Mouse (Mus musculus): ENCODE measurements around the gene Nme3.

Gene Nme3

DNA sequence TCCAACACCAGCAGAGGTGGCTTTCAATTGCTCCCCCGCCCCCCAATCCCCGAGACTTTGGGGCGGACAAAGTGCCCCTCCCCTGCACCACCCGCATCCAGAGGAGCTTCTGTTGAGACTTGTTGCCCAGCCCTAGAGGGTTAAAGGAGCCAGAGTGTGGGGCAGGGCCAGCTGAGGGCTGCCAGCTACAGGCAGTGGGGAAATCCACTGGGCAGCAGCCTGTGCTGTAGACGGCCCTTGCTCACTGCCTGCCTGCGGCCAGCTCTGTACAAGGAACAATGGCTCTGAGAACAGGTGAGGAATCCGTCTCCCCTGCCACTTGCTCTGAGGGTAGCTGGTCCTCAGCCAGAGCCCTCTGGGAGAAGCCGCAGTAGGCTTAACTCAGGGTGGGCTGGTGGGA, 17.8 kb upstream of the Nme3 start:
- DNase-seq (ENCODE audit: extremely low spot score, low read depth, low spot score): no peak

DNA sequence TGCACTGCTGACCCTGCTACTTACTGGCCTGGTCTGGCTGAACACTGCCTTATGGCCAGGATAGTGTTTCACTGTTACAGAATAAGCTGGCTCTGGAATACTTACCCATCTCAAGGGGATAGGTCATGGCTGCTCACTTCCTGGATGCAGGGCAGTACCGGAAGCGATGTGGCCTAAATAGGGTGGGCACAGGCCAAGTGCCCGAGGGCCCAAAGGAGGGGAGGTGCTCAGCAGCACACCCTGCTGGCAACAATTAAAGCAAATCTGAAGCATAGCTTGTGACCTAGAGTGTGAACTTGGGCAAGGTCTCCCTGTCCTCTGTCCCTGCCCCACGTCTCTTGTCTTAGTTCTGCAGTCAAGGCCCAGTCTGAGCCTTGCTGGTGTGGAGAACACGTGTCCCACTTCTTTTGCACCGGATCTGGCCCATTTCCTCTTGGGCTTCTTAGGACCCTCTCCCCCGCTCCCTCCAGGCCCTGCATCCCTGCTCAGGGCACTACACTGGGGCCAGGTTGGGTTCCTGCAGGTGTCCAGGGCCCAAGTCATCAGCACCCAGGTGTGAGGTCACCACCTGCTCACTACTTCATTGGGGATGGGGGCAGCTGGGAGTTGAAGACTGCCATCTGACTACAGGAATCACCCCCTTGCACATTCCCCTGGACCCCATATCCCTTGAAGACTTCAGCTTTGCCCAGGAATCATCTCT, 14.4 kb upstream of the Nme3 start:
- DNase-seq (ENCODE audit: extremely low spot score, low read depth, low spot score): no peak

DNA sequence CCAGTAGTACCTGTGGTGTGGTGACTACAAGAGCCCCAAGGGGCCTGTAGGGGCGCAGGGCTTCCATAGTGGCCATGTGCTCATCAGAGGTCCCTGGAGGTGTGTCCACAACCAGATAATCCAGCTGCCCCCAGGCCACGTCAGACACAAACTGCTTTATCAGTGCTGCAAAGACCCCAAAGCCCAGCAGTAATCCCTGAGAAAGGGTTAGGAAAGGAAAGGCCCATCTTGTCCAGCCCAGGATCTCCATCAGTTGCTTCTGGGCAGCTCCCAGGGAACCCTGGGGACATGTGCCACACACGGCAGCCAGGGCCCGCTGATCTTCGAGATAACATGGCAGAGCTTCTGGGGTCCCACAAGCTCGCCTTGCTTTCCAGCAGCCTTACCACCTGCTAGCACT, 11.9 kb upstream of the Nme3 start:
- DNase-seq (ENCODE audit: extremely low spot score, low read depth, low spot score): no peak

DNA sequence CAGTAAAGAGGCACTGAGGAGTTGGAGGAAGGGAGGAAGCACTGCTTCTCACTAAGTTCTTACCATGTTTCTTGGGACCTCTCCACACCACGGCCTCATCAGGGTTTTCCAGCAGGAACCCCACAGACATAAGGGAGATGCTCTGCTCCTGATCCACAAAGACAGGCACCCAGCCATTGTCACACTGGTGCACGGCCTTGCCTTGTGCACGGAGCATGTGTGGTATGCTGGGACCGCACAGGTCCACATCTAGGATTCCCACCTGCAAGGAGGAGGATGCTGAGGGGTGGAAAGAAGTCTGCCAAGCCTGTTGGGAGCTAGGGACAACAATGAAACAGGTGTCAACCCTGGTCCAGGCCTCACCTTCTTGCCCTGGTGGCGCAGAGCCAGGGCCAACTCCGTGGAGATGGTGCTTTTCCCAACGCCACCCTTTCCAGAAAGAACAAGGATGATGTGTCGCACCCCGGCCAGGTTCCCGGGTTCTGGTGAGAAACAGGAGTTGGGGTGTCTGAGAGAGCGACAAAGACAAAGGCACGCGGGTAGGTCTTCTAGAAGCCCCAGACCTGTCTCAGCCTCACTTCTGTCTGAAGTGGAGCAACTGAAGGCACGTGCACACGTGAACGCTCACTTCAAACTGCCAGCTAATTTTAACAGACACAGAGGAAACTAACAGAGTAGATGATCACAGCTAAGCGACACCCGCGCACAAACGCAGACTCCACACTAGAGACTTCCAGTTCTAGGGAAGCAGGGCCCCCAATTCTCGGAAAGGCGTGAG, 10.8 kb upstream of the Nme3 start:
- no peak for DNase-seq (ENCODE audit: extremely low spot score, low read depth, low spot score)

DNA sequence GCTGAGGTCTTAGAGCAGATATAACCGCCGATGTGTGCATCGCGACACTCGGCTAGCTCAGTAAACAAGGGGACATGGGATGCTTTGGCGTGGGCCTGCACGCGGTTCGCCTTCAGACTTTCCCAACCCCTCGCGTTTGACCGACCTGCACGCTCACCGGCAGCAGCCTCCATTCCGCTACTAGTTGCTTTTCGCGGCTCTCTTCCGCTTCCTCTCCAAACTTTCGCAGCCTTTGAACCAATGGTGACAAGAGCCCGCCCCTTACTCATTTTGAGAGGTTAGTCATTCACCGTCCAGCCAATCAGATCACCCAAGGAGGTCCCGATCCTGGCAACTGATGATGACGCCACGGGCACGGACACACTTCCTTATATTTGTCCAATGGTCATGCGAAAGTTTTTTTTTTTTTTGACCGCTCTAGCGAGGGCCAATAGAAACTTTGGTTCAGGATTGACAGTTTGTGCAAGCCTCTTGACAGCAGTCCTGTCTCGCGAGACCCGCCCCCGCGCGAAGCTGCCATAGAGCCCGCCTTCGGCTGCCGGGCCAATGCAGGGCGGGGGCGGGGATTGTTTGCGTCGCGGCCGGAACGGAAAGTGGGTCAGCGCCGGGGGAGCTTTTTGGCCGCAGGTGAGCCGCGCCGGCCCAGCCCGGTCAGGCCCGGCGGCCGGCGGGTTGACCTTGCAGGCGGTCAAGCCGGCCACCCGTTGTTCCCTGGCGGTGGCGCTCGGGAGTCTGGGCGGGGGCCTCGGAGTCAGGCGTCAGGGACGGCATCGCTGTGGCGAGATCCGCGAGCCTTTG, 10.0 kb upstream of the Nme3 start, which contains the start of the genes Nubp2 and Spsb3:
Gene Nubp2, minus strand, starts transcription at position 216 of the 798 bp plus-strand sequence.
Gene Spsb3, plus strand, starts transcription at position 510 of the 798 bp plus-strand sequence.
- DNase-seq (ENCODE audit: extremely low spot score, low read depth, low spot score): peak; percentile 98

DNA sequence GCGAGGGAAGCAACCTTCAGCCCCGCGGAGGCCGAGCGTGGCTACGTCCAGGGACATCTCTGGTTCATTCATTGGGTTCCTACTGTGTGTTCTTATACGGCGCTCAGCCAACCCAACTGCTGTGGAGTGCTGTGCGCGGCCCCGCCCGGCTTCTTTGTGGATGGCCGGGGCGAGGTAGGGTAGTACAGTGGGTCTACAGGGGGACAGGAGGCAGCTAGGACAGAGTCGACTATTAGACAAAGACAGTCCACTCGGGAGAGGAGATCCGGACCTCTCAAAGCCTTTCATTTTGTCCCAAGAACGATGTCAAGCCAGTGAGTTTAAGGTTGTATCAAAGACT, 9.4 kb upstream of the Nme3 start:
- no peak for DNase-seq (ENCODE audit: extremely low spot score, low read depth, low spot score)

DNA sequence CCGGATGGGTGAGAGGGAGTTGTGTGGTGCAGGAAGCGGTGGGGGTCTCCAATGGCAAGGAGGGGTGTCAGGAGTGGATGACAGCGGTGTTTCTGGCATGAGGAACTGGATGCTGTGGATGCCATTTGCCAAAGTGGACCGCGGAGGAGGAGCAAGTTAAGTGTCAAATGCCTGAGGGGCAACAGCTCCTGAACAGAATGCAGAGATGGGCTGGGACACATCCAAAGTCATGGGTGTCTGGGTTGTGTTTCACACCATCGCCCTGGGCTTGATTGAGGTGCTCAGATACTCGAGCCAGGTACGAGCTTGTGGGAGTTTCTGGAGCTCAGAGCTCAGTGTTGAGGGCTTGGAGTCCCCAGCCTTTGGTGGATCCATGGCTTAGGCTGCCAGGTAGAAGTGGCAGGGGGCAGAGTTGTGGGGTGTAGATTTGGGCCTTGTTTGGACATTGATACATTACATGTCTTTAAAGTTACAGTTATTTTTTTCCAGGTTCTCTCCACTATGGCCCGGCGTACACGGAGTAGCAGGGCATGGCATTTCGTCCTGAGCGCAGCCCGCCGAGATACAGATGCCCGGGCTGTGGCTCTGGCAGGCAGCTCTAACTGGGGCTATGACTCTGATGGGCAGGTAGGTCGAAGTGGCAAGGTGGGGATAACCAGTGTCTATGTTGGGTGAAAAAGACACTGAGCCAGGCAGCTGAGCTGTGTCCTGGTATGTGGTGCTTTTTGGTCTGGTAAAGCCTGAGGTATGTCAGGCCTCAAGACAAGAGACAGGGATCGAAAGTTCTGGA, 8.8 kb upstream of the Nme3 start:
- DNase-seq (ENCODE audit: extremely low spot score, low read depth, low spot score): no peak

DNA sequence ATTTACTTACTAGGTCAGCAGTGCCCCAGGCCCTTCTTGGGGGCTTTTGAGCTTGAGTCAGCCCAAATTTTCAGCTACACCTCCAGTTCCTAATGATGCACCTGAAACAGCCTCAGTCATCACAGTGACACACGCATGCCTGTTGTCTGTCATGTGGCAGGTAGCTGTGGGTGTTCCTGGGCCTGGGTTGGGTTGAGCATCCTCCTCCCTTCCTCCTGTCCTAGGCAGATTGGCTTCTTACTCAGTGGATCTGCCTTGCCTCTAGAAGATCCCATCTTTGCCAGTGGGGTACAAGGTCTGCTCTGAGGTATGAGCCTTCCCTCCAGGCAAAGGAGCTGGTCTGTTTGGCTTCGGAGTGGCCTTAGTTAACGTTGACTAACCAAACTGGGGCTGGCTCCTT, 7.4 kb upstream of the Nme3 start:
- no peak for DNase-seq (ENCODE audit: extremely low spot score, low read depth, low spot score)

DNA sequence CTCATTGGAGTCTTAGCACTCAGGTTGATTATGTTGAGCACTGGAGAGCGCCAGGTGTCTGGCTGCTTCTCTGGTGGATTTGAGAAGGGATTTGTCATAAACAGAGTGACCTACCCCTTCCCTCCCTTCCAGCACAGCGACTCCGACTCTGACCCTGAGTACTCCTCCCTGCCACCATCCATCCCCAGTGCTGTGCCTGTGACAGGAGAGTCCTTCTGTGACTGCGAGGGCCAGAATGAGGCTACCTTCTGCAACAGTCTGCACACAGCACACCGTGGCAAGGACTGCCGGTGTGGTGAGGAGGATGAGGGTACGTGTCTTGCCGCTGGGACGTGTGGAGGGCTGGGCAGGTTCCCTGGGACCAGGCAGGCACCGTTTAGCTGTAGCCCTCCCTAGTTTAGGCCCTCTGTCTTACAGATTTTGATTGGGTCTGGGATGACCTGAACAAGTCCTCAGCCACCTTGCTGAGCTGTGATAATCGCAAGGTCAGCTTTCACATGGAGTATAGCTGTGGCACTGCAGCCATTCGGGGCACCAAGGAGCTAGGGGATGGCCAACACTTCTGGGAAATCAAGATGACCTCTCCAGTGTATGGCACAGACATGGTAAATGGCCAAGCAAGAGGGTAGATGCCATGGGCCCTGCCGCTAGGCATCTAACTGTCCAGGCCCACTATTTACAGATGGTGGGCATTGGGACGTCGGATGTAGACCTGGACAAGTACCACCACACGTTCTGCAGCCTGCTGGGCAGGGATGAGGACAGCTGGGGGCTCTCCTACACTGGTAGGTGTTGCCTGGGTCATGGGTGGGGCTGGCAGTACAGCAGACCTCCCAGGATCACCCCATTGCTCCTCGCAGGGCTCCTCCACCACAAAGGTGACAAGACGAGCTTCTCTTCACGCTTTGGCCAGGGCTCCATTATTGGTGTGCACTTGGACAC, 5.9 kb upstream of the Nme3 start:
- DNase-seq (ENCODE audit: extremely low spot score, low read depth, low spot score): no peak

DNA sequence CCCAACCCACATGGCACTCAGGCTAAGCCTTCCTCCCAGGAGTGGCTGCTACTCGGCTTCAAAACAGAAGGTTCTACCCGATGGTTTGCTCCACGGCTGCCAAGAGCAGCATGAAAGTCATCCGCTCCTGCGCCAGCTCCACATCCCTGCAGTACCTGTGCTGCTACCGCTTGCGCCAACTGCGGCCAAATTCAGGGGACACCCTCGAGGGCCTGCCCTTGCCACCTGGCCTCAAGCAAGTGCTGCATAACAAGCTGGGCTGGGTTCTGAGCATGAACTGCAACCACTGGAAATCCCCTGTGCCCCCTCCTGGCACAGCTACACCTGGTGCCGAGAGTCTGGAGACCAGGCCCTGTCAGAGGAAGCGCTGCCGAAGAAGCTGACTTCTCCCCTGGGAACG, 5.0 kb upstream of the Nme3 start:
- DNase-seq (ENCODE audit: extremely low spot score, low read depth, low spot score): no peak

DNA sequence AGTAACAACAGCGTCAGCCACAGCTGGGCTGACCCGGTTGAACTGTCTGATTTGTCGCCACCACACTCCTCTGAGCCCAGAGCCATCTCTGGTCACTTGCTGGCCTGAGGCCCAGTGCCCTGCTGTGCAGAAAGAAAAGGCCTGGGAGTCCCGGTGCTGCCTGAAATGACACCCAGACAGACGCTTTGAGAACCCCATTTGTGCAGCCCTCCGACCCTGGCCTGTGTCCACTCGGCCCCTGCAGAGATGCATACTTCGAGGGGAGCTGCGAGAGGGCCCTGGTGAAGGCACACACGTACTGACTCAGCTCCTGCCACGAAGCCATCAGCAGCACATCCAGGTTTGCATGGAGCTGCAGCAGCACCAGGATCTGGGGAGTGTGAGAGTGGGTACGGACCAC, 3.5 kb upstream of the Nme3 start:
- no peak for DNase-seq (ENCODE audit: extremely low spot score, low read depth, low spot score)

DNA sequence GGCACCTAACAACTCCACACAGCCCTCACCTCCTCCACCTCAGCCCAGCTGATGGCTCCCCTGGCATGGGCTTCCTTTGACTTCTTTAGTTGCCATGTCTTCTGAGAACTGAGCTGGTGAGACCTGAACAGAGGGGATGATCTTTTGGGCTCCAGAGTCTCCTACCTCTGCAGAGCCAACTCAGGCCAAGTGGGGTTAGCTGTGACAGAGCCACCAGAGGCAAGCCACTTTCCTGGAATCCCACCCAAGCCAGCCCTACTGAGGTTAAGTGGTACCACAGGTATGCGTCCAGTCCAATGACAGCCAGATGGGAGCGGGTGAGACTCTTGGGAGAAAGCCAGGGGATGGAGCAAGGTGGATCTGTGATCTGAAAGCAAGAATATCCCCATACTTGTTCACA, 3.0 kb upstream of the Nme3 start:
- no peak for DNase-seq (ENCODE audit: extremely low spot score, low read depth, low spot score)

DNA sequence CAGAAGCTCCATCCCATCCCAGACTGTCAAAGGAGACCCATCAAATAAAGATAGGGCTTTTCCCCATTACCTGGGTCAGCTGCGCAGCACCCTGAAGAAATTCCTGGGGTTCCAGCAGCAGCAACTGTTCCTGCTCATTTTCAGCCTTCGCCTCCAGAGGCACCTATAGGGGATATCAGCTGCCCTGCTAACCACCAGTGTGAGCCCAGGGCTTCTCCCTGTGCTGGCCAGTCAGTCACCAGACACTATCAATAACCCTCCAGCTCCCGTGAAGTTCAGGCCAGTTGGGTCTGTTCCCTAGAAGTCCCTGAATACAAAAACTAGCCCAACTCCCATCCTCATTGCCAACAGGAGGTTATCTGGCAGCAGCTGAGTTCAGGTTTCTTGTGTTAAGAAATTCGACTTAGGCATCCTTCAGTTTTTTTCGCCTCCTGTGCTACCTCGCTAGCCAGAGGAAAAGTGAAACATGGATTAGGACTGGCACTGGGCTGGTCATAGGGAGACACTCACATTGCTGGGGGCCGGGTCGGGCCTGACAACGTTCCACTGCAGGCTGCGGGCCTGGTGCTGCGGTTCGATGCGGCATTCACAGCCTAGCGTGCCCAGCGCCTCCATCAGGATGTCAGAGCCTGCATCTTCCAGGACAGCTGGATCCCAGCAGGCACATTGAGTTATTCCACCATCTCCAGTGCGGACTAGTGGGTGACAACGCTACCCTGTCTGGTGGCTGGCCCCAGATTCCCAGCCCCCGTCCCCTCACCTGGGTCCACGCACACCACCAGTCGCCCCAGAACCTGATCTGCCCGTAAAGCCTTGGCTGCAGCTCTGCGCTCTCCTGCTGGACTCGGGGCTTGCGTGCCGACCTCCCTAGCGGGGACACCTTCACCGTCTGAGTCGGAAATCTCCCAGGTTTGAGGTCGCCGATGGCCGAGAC, 2.0 kb upstream of the Nme3 start:
- DNase-seq (ENCODE audit: extremely low spot score, low read depth, low spot score): no peak

DNA sequence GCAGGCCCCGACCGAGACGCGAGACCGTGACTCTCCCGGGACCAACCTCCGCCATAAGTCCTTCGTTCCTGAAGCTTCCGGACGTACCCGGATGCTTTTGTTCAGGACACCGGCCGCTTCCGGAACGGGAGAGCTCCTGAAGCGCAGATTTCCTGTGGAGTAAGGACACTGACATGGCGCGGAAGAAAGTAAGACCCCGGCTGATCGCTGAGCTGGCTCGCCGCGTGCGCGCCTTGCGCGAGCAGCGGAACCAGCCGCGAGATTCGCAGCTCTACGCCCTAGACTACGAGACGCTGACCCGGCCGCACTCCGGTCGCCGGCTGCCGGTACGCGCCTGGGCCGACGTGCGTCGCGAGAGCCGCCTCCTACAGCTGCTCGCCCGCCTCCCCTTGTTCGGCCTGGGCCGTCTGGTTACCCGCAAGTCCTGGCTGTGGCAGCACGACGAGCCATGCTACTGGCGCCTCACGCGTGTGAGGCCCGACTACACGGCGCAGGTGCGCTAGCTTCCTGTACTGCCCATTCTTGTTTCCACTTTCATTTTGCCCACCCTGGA, 1.2 kb upstream of the Nme3 start, which contains the start of the genes Eme2 and Mrps34:
Gene Eme2, minus strand, starts transcription at position 93 of the 553 bp plus-strand sequence.
Gene Mrps34, plus strand, starts transcription at position 122 of the 553 bp plus-strand sequence.
- peak; percentile 54 for DNase-seq (ENCODE audit: extremely low spot score, low read depth, low spot score)

DNA sequence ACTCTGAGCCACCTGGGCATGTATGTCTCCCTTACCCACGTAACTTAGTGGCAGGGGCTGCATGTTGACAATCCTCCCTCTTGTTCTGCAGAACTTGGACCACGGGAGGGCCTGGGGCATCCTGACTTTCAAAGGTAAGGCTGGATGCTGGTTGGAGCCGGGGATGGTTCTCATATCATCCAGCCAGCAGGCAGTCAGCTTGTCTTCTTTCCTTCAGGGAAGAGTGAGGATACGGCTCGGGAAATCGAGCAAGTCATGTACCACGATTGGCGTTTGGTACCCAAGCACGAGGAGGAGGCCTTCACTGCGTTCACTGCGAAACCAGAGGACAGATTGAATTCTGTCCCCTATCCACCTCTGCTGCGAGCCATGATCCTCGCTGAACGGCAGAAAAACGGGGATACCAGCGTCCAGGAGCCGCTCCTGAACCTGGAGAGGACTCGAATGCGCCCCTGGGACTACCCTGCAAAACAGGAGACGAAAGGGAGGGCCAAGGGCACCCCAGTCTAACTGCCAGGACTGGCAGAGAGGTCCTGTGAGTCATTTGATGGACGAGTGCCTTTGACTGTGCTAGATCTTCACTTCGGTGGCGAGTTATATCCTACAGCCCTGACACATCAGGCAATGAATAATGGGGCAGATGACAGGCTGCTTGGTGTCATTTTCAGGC, 594 bp upstream of the Nme3 start:
- no peak for DNase-seq (ENCODE audit: extremely low spot score, low read depth, low spot score)

DNA sequence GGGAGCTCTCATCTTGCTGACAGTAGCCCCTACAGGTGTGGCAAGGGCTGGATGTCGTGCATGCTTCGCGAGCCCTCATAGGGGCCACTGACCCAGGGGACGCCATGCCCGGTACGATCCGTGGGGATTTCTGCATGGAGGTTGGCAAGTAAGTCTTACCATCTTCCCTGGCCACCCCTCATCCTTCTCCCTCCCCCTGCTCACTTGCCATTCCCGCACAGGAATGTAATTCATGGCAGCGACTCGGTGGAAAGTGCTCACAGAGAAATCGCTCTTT, 631 bp downstream of the Nme3 start:
- no peak for DNase-seq (ENCODE audit: extremely low spot score, low read depth, low spot score)

DNA sequence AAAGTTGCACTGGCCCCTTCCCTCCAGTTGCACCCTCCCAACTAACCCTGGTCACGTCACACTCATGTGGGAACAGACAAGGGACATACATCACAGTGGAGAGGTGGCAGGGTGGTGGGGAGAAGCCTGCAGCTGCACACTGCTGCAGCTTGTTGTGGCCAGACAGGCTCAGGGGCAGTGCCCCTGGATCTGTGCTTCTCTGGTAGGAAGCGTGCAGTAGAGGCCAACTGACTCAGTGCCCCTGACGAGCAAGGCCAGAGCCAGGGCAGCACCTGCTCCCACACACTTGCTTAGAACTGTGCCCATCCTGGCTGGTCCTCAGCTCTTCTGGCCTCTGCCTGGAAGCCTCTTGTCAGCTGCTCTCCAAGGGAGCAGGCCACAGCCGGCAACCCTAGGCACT, 1.3 kb downstream of the Nme3 start:
- no peak for DNase-seq (ENCODE audit: extremely low spot score, low read depth, low spot score)

Measured in hindlimb bud, embryonic 11.5 days (tissue).